Mouse (Mus musculus) heart, postnatal 25 days (tissue): ENCODE data around the gene Cpa5. TPM values are rescaled to one million over a fixed set of nuclear protein-coding genes. Genes with fewer than 3 reads are reported as not detected.

Source experiments
- DNase-seq: peaks from one replicate; pipeline ENCODE4 v3.0.0; 2022; ENCODE audit warnings: low spot score
- intact Hi-C: fragments of 180-260 bp; cut with DNase I; formaldehyde crosslinking; loops from one replicate; pipeline ENCODE4 v1.15.1; 2025
- total RNA-seq, 2 experiments: library from RNA; stranded (reverse); gene quantifications; 2 replicates each; pipeline ENCODE4 v1.2.3; 2021

The Cpa5 gene
- total RNA-seq, 2 experiments from 2014 or later = not detected

DNA sequence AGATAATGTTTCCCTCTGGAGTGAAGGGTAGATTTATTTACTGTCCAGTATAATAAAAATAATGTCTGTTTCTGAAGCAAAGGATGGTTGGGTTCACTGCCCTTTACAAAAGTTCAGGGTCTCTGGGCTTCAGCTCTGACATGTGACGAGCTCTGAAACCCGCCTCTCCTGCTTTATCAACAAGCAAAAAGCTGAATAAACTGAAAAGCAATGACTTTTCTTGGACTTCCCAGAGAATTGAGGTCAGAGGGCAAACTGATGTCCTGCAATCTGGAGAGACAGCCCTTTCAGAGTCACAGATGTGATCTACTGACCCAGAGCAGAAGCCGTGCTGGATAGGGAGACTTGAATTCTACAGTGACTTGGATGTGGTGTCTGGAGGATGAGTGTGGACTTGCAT is 10.8 kb upstream of the Cpa5 start:
- no peak for DNase-seq
- intact Hi-C loops = no loop called here

GRCm38 (mm10) chr6:30600995-30601394 is 9.8 kb upstream of the Cpa5 start:
- intact Hi-C loops = no loop called here
- DNase-seq = no peak

GRCm38 (mm10) chr6:30604342-30604867 is 6.4 kb upstream of the Cpa5 start:
- no peak for DNase-seq
- intact Hi-C loops = no loop called here

DNA sequence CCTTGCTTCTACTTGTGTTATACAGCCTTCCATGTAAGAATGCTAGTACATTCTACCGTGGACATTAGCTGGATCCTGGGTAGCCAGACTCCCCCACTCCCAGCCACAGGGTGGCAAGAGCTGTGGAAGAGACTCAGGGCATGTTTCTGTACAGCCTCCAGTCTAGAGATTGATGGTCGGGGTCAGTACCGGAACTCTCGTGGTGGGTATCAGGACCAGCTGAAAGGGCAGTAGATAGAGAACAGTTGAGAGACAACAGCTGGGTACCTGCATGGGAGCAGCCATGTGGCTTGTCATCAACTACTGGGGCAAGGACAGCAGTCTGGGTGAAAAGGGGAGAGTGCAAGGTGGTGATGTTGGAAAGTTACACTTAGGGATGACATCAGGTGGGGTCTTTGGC is 5.7 kb upstream of the Cpa5 start:
- intact Hi-C loops = no loop called here
- DNase-seq = no peak

DNA sequence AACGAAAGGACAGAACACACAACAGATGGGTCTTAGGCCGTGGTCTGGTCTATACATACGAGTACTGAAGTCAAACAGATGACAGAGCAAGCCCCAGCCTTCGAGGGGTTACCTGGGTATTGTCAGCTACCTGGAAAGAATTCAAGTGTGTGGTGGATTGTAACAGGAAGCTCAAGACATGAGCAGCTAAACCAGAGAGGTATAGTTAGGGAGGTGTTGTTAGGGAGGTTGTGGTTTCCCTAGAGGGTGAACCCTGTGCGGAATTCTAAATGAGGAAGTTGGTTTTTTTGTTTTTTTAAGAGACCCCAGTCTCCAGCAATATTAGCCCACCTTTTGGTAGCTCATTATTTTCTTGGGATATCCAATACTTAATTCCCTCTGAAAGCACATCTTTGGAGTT is 5.1 kb upstream of the Cpa5 start:
- DNase-seq = no peak
- intact Hi-C loops = no loop called here

GRCm38 (mm10) chr6:30611212-30611611 is 402 bp downstream of the Cpa5 start:
- intact Hi-C loops = no loop called here
- no peak for DNase-seq

GRCm38 (mm10) chr6:30614251-30614650 is 3.4 kb downstream of the Cpa5 start:
- intact Hi-C loops = no loop called here
- no peak for DNase-seq

DNA sequence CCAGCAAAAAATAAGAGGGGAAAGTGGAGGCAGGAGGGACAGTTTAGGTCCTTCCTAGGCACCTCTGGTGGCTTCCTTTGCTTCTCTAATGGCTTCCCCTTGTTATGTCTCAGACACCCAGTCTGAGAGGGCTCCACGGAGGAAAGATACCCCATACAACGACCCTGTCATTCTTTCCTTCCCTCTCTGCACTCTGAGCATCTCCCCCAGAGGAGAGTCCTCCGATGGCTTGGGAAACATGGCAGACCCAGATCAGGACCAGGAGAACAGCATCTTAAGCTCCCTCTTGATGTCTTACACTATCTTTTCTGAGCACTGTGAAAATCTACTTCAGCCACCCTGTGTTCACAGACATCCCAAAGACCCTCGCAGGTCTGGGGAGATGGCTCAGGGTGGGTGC is 4.9 kb downstream of the Cpa5 start:
- DNase-seq = no peak
- intact Hi-C loops = no loop called here

DNA sequence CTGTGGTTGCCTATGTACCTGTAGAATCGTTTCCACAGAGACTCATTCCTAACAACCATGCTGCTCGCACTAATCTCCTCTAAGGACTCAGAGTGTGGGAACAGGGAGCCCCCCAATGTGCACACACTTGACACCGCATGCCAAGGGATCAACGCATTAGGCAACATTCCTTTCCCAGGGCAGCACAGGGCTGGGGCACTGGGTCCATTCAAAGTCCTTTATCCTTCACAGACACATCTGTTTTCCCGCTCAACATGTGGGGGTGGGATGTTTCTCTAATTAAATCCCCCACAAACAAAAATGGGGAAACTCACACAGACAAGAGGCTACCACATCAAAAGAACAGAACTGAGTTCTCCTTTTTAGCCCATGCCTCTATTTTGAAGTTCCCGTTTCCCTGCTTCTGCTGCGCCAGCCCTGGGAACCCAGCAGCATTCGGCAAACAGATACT is 5.7 kb downstream of the Cpa5 start:
- intact Hi-C loops = no loop called here

DNA sequence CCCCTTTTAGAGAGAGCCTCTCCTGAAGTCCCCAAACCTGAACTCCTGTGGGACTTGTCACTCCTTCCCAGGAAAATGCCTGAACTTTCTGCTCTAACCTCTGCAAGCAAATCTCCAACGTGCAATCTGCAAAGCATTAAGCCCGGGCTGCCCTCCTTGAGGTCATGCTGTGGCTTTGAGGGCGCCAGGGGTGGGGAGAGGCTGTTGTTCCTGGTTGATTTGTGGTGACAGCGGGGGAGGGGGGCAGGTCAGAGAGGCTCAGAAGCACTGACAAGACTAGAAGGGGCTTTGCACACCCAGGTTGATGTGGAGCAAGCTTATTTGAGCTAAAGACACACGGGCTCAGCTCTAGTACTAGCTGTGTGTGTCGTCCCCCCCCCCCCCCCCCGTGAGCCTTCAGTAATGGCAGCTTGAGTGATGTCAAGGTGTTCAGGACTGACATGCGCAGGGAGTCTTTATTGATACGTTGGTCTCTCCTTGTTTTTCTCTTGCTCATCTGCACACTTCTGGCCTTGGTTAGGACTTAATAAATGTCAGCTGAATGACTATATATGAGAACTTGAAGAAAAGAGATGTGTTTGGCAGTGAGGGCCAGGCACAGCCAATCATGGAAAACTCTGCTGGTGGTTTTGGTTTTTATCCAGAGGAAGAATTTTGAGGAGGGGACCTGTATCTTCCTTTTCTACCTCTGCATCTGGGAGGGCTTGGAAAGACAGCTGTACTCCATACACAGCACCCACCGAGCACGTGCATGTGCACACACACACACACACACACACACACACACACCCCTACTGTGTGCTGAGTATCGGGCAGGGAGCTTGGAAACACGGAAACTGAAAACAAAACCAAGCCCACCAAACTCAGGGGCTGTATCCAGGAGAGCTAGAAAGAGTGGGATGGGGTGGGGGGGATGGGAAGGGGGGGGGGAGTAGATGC is 6.5 kb downstream of the Cpa5 start:
- intact Hi-C loops = no loop called here
- no peak for DNase-seq

More for the DNA sequence above, 5.7 kb downstream of the Cpa5 start:
- no peak for DNase-seq

- no peak for DNase-seq
- intact Hi-C loops = no loop called here
These were observed 7.3 kb downstream of the Cpa5 start for GRCm38 (mm10) chr6:30617959-30618590.

DNA sequence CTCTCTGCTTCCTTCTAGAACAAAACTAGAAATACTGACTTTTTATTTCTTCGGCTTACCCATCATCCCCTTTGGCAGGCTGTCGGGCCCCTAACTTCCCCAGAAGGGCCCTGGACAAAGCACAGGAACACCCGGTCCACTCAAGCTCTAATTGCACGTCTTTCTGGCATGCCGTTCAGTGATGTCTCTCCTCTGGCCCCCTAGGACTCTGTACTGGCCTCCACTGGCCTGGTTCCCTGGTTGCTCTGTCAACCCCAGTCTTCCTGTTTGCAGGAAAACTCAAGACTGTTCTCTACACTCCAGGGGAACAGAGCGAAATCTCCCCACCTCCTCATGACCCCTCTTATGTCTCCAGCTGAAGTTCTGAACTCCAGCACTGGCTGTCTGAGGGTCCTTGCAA is 7.9 kb downstream of the Cpa5 start:
- no peak for DNase-seq
- intact Hi-C loops = no loop called here

GRCm38 (mm10) chr6:30619606-30620005 is 8.8 kb downstream of the Cpa5 start:
- intact Hi-C loops = no loop called here
- no peak for DNase-seq

- intact Hi-C loops = no loop called here
- no peak for DNase-seq
These were observed 9.8 kb downstream of the Cpa5 start for GRCm38 (mm10) chr6:30620591-30620990.

DNA sequence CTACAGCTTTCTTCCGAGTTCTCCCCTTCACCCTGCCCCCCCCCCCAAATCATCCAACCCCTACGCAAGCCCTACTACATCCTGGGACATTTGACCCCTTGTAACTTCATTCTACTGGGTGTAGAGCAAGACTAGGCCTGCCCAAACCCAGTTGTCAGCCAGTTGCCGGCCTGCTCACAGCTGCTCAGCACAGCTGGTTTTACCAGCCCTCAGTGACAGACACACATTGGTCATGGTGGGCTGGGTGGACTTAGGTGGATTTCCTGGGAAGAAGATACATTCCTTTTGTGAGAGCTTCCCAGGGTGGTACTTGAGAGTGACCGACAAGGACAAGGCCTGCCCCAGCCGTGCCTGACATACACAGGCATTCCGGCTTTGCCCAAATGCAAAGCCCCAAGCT is 10.2 kb downstream of the Cpa5 start:
- intact Hi-C loops = no loop called here
- DNase-seq = no peak

DNA sequence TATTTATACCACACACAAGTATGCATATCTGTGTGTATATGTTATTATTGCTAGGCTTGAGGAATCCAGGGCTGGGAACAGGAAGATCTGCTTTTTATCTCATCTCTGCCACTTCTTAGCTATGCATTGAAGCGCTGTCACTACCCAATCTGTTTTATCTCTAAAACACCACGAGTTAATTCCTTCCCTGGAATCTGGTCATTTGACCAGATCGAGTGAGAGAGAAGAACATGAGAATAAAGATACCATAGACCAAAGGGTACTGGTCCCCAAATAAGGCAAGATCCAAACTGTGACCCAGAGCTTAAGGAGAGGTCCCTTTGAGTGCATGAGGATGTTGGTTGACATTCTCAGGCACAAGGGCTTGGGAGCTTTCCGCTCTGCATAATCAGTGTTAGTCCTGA is 11.2 kb downstream of the Cpa5 start:
- no peak for DNase-seq
- intact Hi-C loops = no loop called here

DNA sequence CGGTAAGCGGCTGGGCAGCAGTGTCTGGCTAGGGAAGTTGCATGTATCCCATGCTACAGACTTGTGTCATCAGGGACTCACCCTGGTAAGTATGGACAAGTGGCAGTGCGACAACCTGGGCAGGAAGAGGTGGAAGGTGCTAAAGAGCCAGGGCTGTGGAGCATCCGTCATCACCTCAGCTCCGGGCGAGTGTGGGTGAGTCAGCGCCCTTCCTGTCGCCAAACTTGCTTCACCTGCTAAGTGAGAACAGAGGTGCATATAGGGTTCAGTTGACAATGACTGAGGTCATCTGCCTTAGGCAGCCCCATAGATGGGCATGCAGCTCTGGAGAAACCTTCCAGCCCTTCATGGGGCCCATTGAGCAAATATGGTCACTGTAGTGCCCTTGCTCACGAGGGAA is 14.0 kb downstream of the Cpa5 start:
- intact Hi-C loops = no loop called here
- no peak for DNase-seq

GRCm38 (mm10) chr6:30628152-30628551 is 17.3 kb downstream of the Cpa5 start:
- intact Hi-C loops = no loop called here
- no peak for DNase-seq

DNA sequence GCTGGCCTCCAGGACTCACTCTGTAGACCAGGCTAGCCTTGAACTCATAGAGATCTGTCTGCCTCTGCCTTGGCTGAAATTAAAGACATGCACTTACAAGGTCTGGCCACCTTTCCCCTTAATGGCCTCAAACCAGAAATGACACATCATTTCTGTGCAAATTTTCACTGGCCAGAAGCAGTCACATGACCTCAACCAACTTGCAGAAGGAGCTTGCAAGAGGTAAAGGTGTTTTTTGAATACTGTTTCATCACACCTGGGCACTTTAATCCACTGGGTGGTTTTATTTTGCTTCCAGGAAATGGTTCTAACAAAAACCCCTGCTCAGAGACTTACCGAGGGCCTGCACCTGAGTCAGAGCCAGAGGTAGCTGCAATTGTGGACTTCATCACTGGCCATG is 19.2 kb downstream of the Cpa5 start:
- intact Hi-C loops = no loop called here
- no peak for DNase-seq

DNA sequence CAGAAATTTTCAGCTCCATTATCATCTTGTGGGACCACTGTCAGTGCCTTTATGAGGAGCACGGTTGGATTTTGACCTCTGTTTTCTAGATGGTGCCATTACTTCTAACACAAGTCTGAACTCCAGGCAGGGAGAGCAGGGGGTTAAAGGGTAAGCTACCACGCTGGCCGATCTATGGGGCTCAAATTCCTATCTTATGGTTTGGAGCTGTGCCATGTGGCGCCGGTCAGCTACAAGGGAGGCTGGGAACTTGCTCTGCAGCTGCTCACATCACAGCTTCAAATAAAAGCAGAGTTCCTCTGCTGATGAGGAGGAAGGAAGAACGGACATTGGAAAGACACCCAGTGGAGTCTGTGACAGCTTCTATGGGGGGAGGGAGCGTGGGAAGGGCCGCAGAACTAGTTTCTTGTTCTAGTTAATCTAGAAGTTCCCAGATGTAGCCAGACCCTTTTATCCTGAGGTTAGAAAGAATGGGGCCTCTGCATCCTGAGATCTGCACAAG is 24.6 kb downstream of the Cpa5 start:
- intact Hi-C loops = no loop called here
- DNase-seq = no peak
